Mouse (Mus musculus) frontal cortex, adult 2 months (tissue): ENCODE measurements at regions not wholly inside any gene's neighbourhood (a gene's known extent, or its start where the extent isn't known, plus 50 kb on each side); places are given as distances from the start of the nearest gene placed in this dataset.

ENCODE experiments used
- DNase-seq, 2 experiments: peaks; one replicate each; pipeline ENCODE4 v3.0.0; 2022; ENCODE audit warnings: low spot score in 1 of 2; ENCODE audit errors: extremely low spot score in 1 of 2

- no peak for DNase-seq
Measured at GRCm38 (mm10) chr15:36945309-36945708, 62.3 kb downstream of the Zfp706 start.

GRCm38 (mm10) chr15:36944556-36945171 lies 62.9 kb downstream of the Zfp706 start:
- DNase-seq: no peak

DNA sequence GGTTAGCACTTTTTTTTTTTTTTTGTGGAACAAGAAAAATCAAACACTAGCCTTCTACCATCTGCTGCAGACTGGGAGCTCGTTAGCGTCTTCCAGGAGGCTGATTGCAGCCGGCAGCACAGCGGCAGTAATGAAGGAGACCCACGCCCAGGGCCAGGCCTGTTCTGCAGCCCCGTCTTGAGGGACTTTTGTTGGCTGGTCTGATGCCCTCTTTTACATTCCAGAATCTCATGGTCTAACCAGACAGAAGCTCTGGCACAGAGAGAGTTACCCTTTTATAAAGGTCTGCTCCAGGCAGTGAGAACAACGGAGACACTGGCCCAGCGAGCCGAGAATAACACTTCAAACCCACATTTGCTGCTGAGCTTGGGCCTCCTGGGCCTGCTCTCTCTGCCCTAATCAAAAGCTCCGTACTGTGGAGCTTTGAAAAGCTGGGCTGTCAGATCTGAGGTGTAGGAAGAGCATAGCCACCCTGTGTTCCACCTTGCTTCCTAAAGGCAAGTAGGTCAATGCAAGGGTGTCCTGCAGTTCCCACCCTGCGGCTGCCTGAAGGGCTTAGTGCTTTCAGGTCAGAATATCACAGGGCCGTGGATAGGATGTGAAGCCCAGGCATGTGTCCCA lies 64.0 kb downstream of the Zfp706 start:
- DNase-seq: peak in 1 of 2 experiments; percentile 48

- no peak for DNase-seq
Measured at GRCm38 (mm10) chr15:36942261-36942660, 65.3 kb downstream of the Zfp706 start.

- no peak for DNase-seq
Measured at GRCm38 (mm10) chr15:36941741-36942140, 65.8 kb downstream of the Zfp706 start.

DNA sequence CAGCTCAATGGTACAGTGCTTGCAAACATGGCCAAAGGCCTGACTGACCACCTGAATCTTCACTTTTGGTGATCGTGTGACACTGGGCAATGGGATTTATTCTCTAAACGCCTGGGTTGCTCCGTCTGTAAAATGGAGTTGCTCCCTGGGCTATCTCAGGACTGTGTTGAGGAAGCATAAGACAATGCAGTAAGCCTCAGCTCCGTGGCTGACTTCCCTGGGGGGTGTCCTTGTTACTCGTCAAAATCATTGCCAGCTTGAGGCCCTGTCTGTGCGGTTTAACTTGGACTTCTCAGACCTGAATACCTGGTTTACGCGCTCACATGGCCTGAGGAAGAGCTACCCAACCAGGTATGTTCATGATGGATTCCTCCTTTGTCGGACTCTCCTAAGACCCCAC lies 68.0 kb downstream of the Zfp706 start:
- no peak for DNase-seq

GRCm38 (mm10) chr15:36939153-36939552 lies 68.4 kb downstream of the Zfp706 start:
- DNase-seq: no peak

- peak; percentile 77 to 92 for DNase-seq
Measured at GRCm38 (mm10) chr15:36938511-36939150, 68.9 kb downstream of the Zfp706 start.

GRCm38 (mm10) chr15:36937757-36938498 lies 69.6 kb downstream of the Zfp706 start:
- DNase-seq: peak in 1 of 2 experiments; percentile 44

DNA sequence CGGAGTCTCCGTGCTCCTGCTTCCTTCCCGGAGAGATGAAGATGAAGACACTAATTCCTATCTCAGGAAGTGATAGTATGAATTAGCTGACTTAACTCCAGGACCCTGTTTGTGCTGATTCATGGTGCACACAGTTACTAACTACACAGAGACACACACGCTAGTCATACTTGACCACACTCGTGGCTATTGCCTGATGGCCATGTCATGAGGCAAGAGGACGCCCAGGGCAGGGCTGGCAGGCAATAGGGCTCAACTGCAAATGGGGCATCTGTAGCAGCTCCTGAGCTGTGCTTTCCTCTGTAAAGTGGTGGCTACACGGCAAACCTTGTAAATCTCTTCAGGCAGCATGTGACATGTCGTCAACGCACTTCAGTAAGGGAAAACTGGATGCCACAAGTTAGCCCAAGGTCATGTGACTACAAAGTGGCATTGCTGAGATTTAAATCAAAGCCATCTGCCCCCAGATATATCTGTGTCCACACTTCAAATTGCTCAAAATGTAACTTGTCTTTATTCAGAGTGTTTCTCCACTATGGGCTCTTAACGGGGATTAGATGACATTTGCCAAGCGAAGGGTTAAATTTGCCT lies 70.4 kb downstream of the Zfp706 start:
- no peak for DNase-seq

- DNase-seq: no peak
Measured at GRCm38 (mm10) chr15:36934801-36935200, 72.8 kb downstream of the Zfp706 start.

DNA sequence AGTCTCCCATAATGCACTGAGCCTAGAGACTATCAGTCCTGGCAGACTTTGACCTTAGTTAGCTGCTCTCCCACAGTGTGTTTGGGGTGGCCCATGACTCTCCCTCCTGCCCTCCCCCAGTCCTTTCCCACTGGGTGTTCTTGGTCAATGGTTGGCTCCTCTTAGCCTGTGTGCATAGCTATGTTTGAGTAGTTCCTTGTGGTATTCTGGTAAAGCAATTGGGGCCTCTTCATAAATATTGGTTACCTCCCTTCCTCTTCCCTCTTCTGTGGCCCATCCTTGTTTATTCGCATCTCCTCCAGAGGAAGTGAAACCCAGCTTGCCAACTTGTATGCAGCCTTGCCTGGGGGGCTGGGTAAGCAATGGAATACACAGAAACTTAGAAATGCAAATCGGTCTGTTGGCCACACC lies 74.0 kb downstream of the Zfp706 start:
- DNase-seq: no peak

DNA sequence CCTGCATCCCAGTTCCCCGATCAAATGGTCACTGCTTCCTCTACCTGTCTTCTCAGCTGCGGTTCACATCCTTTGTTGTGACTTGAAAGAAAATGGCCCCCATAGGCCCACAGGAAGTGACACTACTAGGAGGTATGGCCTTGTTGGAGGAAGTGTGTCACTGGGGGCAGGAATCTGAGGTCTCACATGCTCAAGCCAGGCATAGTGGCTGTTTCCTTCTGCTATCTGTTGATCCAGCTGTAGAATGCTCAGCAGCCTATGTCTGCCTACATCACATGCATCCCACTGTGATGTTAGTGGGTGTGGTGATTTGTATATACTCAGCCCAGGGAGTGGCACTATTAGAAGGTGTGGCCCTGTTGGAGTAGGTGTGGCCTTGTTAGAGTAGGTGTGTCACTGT lies 76.1 kb downstream of the Zfp706 start:
- DNase-seq: no peak

DNA sequence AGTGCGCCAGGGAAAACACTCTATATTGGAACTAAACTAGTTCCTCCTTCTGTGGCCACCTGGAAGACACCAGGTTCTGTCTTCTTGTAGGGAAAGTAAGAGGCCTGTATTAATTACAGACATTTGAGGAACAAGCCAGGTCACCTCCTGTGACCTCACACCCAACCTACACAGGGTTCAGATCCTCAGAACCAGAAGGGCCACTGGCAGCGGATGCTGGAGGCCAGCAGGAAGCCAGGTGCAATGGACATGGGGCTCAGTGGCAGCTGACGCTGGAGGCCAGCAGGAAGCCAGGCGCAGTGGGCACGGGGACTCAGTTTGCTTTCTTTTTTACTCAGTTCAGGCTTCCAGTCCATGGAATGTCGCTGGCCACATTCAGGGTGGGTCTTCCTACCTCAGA lies 77.1 kb downstream of the Zfp706 start:
- DNase-seq: no peak

DNA sequence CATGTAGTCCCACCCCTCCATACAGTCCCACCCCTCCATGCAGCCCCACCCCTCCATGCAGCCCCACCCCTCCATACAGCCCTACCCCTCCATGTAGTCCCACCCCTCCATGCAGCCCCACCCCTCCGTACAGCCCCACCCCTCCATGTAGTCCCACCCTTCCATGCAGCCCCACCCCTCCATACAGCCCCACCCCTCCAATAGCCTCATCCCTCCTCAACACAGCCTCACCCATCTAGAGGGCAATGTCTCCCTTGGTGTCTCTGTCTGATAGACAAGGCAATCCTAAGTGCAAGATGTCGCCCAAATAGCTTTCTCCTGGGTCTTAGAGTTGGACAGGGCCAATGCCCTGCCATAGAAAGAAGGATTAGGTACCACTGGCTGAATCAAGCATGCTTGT lies 77.8 kb downstream of the Zfp706 start:
- DNase-seq: no peak

DNA sequence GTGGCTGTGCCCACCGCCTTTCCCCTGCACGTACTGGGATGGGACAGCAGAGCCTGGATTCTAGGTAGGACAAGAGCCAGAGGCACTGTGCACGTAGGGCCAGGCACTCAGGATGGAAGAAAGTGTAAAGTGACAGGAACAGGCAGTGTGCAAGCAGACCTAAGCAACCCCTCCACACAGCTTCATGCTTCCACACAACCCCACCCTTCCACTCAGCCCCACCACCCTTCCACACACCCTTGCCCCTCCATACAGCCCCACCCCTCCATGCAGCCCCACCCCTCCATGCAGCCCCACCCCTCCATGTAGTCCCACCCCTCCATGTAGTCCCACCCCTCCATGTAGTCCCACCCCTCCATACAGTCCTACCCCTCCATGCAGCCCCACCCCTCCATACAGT lies 78.5 kb downstream of the Zfp706 start:
- DNase-seq: no peak

- DNase-seq: no peak
Measured at GRCm38 (mm10) chr15:36928678-36929077, 78.9 kb downstream of the Zfp706 start.

DNA sequence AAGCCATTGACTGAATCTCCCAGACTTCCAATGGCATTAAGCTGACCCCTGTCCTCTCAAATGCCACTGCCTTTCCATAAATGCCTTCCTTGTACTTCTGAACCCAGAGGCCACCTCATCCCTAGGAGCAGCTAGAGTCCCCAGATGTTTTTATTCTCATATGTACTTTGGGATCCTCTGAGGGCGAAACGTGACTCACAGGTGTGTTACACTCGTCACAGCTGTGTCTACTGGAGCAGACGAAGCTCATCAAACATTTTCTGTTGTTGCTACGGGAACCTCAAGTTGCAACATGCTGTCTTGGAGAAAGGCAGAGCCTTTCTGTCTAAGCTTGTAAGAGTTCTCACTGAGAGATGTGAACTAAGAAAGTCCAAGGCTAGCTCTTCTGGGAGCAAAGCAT lies 80.1 kb downstream of the Zfp706 start:
- DNase-seq: no peak

DNA sequence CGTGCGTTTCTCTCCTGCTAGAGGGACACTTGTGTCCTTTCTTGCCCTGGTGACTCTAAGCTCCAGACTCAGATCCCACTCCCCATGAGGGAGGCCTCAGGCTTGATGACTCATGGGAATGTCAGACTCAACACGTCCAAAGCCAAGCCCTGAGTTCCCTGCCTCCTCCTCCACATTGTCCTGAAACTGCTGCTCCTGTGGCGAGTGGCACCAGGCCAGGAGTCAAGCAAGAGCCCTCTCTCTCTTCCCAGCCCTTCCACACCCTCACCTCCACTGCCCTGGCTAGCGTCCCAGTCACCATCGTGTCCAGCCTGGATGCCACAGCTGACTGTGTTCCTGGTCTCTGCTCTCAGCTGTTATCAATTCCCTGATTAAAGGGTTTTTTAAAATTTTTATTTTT lies 83.4 kb downstream of the Zfp706 start:
- DNase-seq: no peak

GRCm38 (mm10) chr15:36921384-36921783 lies 86.2 kb downstream of the Zfp706 start:
- DNase-seq: no peak

GRCm38 (mm10) chr15:36920886-36921285 lies 86.7 kb downstream of the Zfp706 start:
- DNase-seq: no peak
